ENCODE assay signal across 23 mouse cellular contexts in genomic region chr10:70359834-70360233, GRCm38 (mm10).
A peak's percentile ranks its signal among the peaks of the same experiment; 100 is the strongest.
DNase-seq lines count a peak whose midpoint lies in the region; ATAC-seq and TF ChIP-seq lines count a peak whose summit lies in the region.
"Had no signal": no experiment of that assay in that cellular context is flagged by ENCODE, and none has a peak within 500 bp of the region (broad histone marks: within the 10 kb centered on the region; RNA-seq: fewer than 3 reads in every experiment).

No protein-coding gene starts in this region.

- TF ChIP-seq POLR2A in kidney, adult 2 months (IDR thresholded peaks at IDR 0.05; ENCODE audit: low read depth, low read length) = no peak

- no peaks in the 10 kb centered on the region; the same call in 1 of the 2 replicates for H3K27me3 ChIP-seq in kidney, adult 2 months (replicated peaks; ENCODE audit: control insufficient read depth, insufficient read depth, low read length)
- H3K27me3 ChIP-seq in kidney, embryonic 15.5 days = no peaks in the 10 kb centered on the region
- no peaks in the 10 kb centered on the region for H3K27me3 ChIP-seq in lung, embryonic 14.5 days (ENCODE audit: insufficient read depth, low read length)
- H3K27me3 ChIP-seq in midbrain, embryonic 16.5 days (ENCODE audit: control insufficient read depth, insufficient read depth, low read depth, low read length) = no peaks in the 10 kb centered on the region
- H3K27me3 ChIP-seq: CH12.LX; embryonic facial prominence, embryonic 15.5 days; hindbrain, embryonic 15.5 days; limb, embryonic 12.5 days; midbrain, embryonic 12.5 days; stomach, embryonic 15.5 days had no signal

- 64% methylated on average over 7 of the region's 7 CpGs for WGBS in kidney, adult 2 months
- 63% methylated on average over 7 of the region's 7 CpGs for WGBS in kidney, embryonic 15.5 days
- WGBS in lung, embryonic 14.5 days = 45% methylated on average over 7 of the region's 7 CpGs
- WGBS in midbrain, embryonic 16.5 days = 78% methylated on average over 7 of the region's 7 CpGs

- H3K9ac ChIP-seq in kidney, embryonic 15.5 days = no peak overlapping the region
- H3K9ac ChIP-seq in lung, embryonic 14.5 days = no peak overlapping the region
- no peak overlapping the region for H3K9ac ChIP-seq in midbrain, embryonic 16.5 days (ENCODE audit: low read depth, low read length)
- H3K9ac ChIP-seq: embryonic facial prominence, embryonic 15.5 days; forebrain, postnatal 0 days; hindbrain, embryonic 15.5 days; limb, embryonic 12.5 days; liver, embryonic 14.5 days; midbrain, embryonic 12.5 days; stomach, embryonic 15.5 days had no signal

- H3K9me3 ChIP-seq in kidney, embryonic 15.5 days (replicated peaks) = no peaks in the 10 kb centered on the region
- H3K9me3 ChIP-seq in lung, embryonic 14.5 days (ENCODE audit: low read depth, low read length) = no peaks in the 10 kb centered on the region
- H3K9me3 ChIP-seq in midbrain, embryonic 16.5 days (replicated peaks; ENCODE audit: control insufficient read depth, low read length, poor library complexity, severe bottlenecking) = no peaks in the 10 kb centered on the region
- H3K9me3 ChIP-seq: embryonic facial prominence, embryonic 15.5 days; forebrain, embryonic 10.5 days; hindbrain, embryonic 15.5 days; limb, embryonic 12.5 days; midbrain, embryonic 12.5 days; stomach, embryonic 15.5 days had no signal

- peak; percentile 32 for DNase-seq in kidney, adult 2 months
- peak; percentile 23 for DNase-seq in lung, embryonic 14.5 days
- DNase-seq in lung, postnatal 36 days = no peak
- DNase-seq in brain, adult 2 months (ENCODE audit: low read depth, low spot score) = peak; percentile 40
- no peak for DNase-seq in layer of hippocampus, adult 9-11 months
- DNase-seq: adrenal gland, postnatal 25 days; cerebellum, adult 11-12 months; cerebellum, postnatal 14 days; forebrain, postnatal 0 days; thymus, adult 18-20 months; thymus, postnatal 4 days had no signal

- no peaks in the 10 kb centered on the region for H3K4me1 ChIP-seq in kidney, adult 2 months (ENCODE audit: control insufficient read depth, insufficient read depth, low read length)
- peaks cover 9% of the 10 kb centered on the region for H3K4me1 ChIP-seq in kidney, embryonic 15.5 days
- H3K4me1 ChIP-seq in lung, embryonic 14.5 days (ENCODE audit: insufficient read depth) = no peaks in the 10 kb centered on the region; the same call in 1 of the 2 replicates
- H3K4me1 ChIP-seq in midbrain, embryonic 16.5 days (ENCODE audit: control insufficient read depth, insufficient read depth, low read length) = no peaks in the 10 kb centered on the region
- H3K4me1 ChIP-seq: embryonic facial prominence, embryonic 15.5 days; hindbrain, embryonic 15.5 days; limb, embryonic 12.5 days; midbrain, embryonic 12.5 days; stomach, embryonic 15.5 days had no signal

- no peak for ATAC-seq in kidney, embryonic 15.5 days (replicated peaks; ENCODE audit: low FRiP score)
- no peak for ATAC-seq in lung, embryonic 14.5 days (ENCODE audit: insufficient read depth)
- no peak for ATAC-seq in midbrain, embryonic 16.5 days
- ATAC-seq: forebrain, postnatal 0 days had no signal

- no peak overlapping the region for H3K4me2 ChIP-seq in kidney, embryonic 15.5 days
- no peak overlapping the region for H3K4me2 ChIP-seq in lung, embryonic 14.5 days
- H3K4me2 ChIP-seq in midbrain, embryonic 16.5 days (ENCODE audit: low read length) = no peak overlapping the region
- H3K4me2 ChIP-seq: embryonic facial prominence, embryonic 15.5 days; heart, embryonic 11.5 days; hindbrain, embryonic 15.5 days; limb, embryonic 12.5 days; midbrain, embryonic 12.5 days; stomach, embryonic 15.5 days had no signal

- TF ChIP-seq CTCF in kidney, adult 2 months (conservative IDR thresholded peaks at IDR 0.05; ENCODE audit: insufficient read depth, insufficient read length, low read depth, low read length) = no peak
- TF ChIP-seq CTCF in lung, embryonic 14.5 days (IDR thresholded peaks at IDR 0.05; ENCODE audit: low read depth) = no peak

- no peak overlapping the region for H3K27ac ChIP-seq in kidney, adult 2 months (ENCODE audit: insufficient read depth, low read depth, low read length)
- H3K27ac ChIP-seq in kidney, embryonic 15.5 days = no peak overlapping the region
- H3K27ac ChIP-seq in lung, embryonic 14.5 days (ENCODE audit: low read depth) = no peak overlapping the region
- no peak overlapping the region for H3K27ac ChIP-seq in midbrain, embryonic 16.5 days (ENCODE audit: low read length)
- H3K27ac ChIP-seq: embryonic facial prominence, embryonic 15.5 days; forebrain, embryonic 10.5 days; hindbrain, embryonic 15.5 days; limb, embryonic 12.5 days; liver, embryonic 14.5 days; midbrain, embryonic 12.5 days; stomach, embryonic 15.5 days had no signal

- no peak overlapping the region for H3K4me3 ChIP-seq in kidney, adult 2 months (ENCODE audit: insufficient read depth, low read depth, low read length)
- H3K4me3 ChIP-seq in kidney, embryonic 15.5 days (replicated peaks) = no peak overlapping the region
- no peak overlapping the region for H3K4me3 ChIP-seq in lung, embryonic 14.5 days (ENCODE audit: low read depth, low read length)
- no peak overlapping the region for H3K4me3 ChIP-seq in midbrain, embryonic 16.5 days (ENCODE audit: low read depth, low read length)
- H3K4me3 ChIP-seq: embryonic facial prominence, embryonic 15.5 days; forebrain, embryonic 10.5 days; hindbrain, embryonic 15.5 days; limb, embryonic 12.5 days; midbrain, embryonic 12.5 days; myocyte; stomach, embryonic 15.5 days had no signal

- no peaks in the 10 kb centered on the region for H3K36me3 ChIP-seq in kidney, adult 2 months (ENCODE audit: control insufficient read depth, insufficient read depth, low read length)
- no peaks in the 10 kb centered on the region for H3K36me3 ChIP-seq in kidney, embryonic 15.5 days
- no peaks in the 10 kb centered on the region for H3K36me3 ChIP-seq in lung, embryonic 14.5 days (ENCODE audit: insufficient read depth)
- H3K36me3 ChIP-seq in midbrain, embryonic 16.5 days (ENCODE audit: control insufficient read depth, insufficient read depth, low read length) = no peaks in the 10 kb centered on the region
- H3K36me3 ChIP-seq: embryonic facial prominence, embryonic 15.5 days; forebrain, embryonic 10.5 days; hindbrain, embryonic 15.5 days; limb, embryonic 12.5 days; midbrain, embryonic 12.5 days; stomach, embryonic 15.5 days had no signal

Comparison
In these comparisons a context has a peak if more than half of its experiments do, and no peak if none do; other contexts are left out.
1. DNase-seq: peak in kidney, adult 2 months (single experiment), lung, embryonic 14.5 days (single experiment) and brain, adult 2 months (single experiment); none in lung, postnatal 36 days (single experiment) and layer of hippocampus, adult 9-11 months (single experiment).